Mouse (Mus musculus): Measurements from ENCODE around the gene Cd3eap.

DNA sequence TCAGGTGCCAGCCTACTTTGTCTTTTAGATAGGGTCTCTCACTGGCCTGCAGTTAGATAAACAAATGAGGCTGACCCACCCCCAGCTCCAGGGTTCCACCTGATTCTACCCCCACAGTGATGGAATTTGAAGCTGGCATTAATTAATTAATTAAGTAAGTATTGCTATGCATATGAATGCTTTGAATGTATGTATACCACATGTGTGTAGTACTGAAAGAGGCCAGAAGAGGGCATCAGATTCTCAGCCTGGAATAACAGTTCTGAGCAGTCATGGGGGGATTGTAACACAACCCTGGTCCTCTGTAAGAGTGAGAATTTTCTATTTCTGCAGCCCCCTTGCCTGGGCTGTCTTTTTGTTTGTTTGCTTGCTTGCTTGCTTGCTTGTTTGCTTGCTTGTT, 30.9 kb downstream of the Cd3eap start:
- TF ChIP-seq POLR2A (IDR thresholded peaks at IDR 0.05; ENCODE audit: insufficient read depth, low read length) (no peak), CTCF (IDR thresholded peaks at IDR 0.05; ENCODE audit: low read depth, low read length) (no peak), EP300 (IDR thresholded peaks at IDR 0.05; ENCODE audit: insufficient read depth, low read depth, low read length) (no peak)

All from ES-Bruce4 (cell line).